Mouse (Mus musculus) myocyte (in vitro differentiated cells): ENCODE measurements around the gene Gnb3. TPM values are rescaled to one million over a fixed set of nuclear protein-coding genes. Genes with fewer than 3 reads are reported as not detected.

Experiments used
- H3K27me3 ChIP-seq: one replicate; pipeline ENCODE4 v1.6.1; 2011; ENCODE audit not compliant: control insufficient read depth, insufficient read depth, insufficient read length
- H3K36me3 ChIP-seq: one replicate; pipeline ENCODE4 v1.6.1; 2011; ENCODE audit not compliant: control insufficient read depth, insufficient read depth
- H3K4me2 ChIP-seq: one replicate; pipeline ENCODE4 v1.6.1; 2011; ENCODE audit warnings: low read depth, control low read depth
- H3K4me3 ChIP-seq: one replicate; pipeline ENCODE4 v1.5.1; 2011; ENCODE audit warnings: mild to moderate bottlenecking, control low read depth, moderate library complexity
- H3K79me2 ChIP-seq: one replicate; pipeline ENCODE4 v1.6.1; 2011; ENCODE audit not compliant: control insufficient read depth, insufficient read depth
- H3ac ChIP-seq: one replicate; pipeline ENCODE4 v1.6.1; 2011; ENCODE audit not compliant: control insufficient read depth, insufficient read length
- CEBPB ChIP-seq: IDR thresholded peaks from 2 replicates; pipeline ENCODE4 v1.6.1; 2011; ENCODE audit warnings: mild to moderate bottlenecking, moderate library complexity; ENCODE audit not compliant: poor library complexity, insufficient read depth, severe bottlenecking
- E2F4 ChIP-seq: IDR thresholded peaks from one replicate; pipeline ENCODE4 v1.6.1; 2011; ENCODE audit warnings: mild to moderate bottlenecking, control low read depth, moderate library complexity; ENCODE audit not compliant: insufficient read depth
- MAX ChIP-seq: IDR thresholded peaks from one replicate; pipeline ENCODE4 v1.6.1; 2011; ENCODE audit warnings: low read depth, mild to moderate bottlenecking, control low read depth
- MYOD1 ChIP-seq, 3 experiments: IDR thresholded peaks; one replicate each; pipeline ENCODE4 v1.6.1; 2011; ENCODE audit warnings: control low read depth in 2 of 3, low read depth in 2 of 3, mild to moderate bottlenecking in 2 of 3, moderate library complexity in 1 of 3; ENCODE audit not compliant: insufficient read length in 2 of 3, control insufficient read depth in 1 of 3
- MYOG ChIP-seq, 3 experiments: IDR thresholded peaks; one replicate each; pipeline ENCODE4 v1.6.1; 2011; ENCODE audit warnings: control low read depth in 2 of 3, low read depth in 2 of 3, mild to moderate bottlenecking in 2 of 3; ENCODE audit not compliant: insufficient read length in 2 of 3, control insufficient read depth in 1 of 3, insufficient read depth in 1 of 3
- POLR2A ChIP-seq: IDR thresholded peaks from one replicate; pipeline ENCODE4 v1.6.1; 2011; ENCODE audit warnings: low read depth, mild to moderate bottlenecking, control low read depth, moderate library complexity; ENCODE audit not compliant: insufficient read length
- POLR2AphosphoS2 ChIP-seq: IDR thresholded peaks from one replicate; pipeline ENCODE4 v1.6.1; 2011; ENCODE audit warnings: low read depth, control low read depth; ENCODE audit not compliant: insufficient read length
- REST ChIP-seq: IDR thresholded peaks from one replicate; pipeline ENCODE4 v1.6.1; 2011; ENCODE audit warnings: mild to moderate bottlenecking, control low read depth, moderate library complexity; ENCODE audit not compliant: insufficient read depth, insufficient read length
- SRF ChIP-seq: IDR thresholded peaks from one replicate; pipeline ENCODE4 v1.6.1; 2011; ENCODE audit warnings: low read depth; ENCODE audit not compliant: control insufficient read depth, insufficient read length
- TCF12 ChIP-seq: IDR thresholded peaks from one replicate; pipeline ENCODE4 v1.6.1; 2011; ENCODE audit warnings: mild to moderate bottlenecking, control low read depth; ENCODE audit not compliant: poor library complexity, insufficient read depth, severe bottlenecking
- TCF3 ChIP-seq: IDR thresholded peaks from one replicate; pipeline ENCODE4 v1.6.1; 2011; ENCODE audit warnings: low read depth, control low read depth; ENCODE audit not compliant: insufficient read length
- USF1 ChIP-seq: IDR thresholded peaks from one replicate; pipeline ENCODE4 v1.6.1; 2011; ENCODE audit warnings: low read depth, mild to moderate bottlenecking, control low read depth, moderate library complexity
- polyA plus RNA-seq: library from polyadenylated mRNA; unstranded; fragments of >200 nt; fragmentation: generic; extraction: Trizol; gene quantifications from one replicate; pipeline ENCODE4 v1.2.1, GENCODE M21; 2012; ENCODE audit warnings: missing spikeins

Gene Gnb3
- polyA plus RNA-seq, 1 experiment, result 0.11 TPM

- H3K36me3 ChIP-seq, result no peaks in the 10 kb centered on the region
- TF ChIP-seq REST, result no peak
- TF ChIP-seq USF1, result no peak
These were observed 14.6 kb upstream of the Gnb3 start for GRCm38 (mm10) chr6:124854647-124855046.

GRCm38 (mm10) chr6:124850535-124850934 lies 10.5 kb upstream of the Gnb3 start:
- Histone ChIP-seq H3ac (no peak overlapping the region), H3K27me3 (no peaks in the 10 kb centered on the region), H3K79me2 (no peaks in the 10 kb centered on the region), H3K36me3 (no peaks in the 10 kb centered on the region), H3K4me2 (no peak overlapping the region), H3K4me3 (no peak overlapping the region)
- no peak for TF ChIP-seq MAX
- no peak for TF ChIP-seq TCF3
- no peak for TF ChIP-seq POLR2AphosphoS2
- TF ChIP-seq TCF12, result no peak
- no peak for TF ChIP-seq REST
- no peak for TF ChIP-seq E2F4
- no peak for TF ChIP-seq USF1
- no peak for TF ChIP-seq POLR2A
- no peak for TF ChIP-seq CEBPB
- TF ChIP-seq SRF, result no peak
- TF ChIP-seq MYOG (IDR thresholded peaks at IDR 0.05; ENCODE audit: control insufficient read depth in 1 of 3, insufficient read depth in 1 of 3, insufficient read length in 2 of 3, low read depth in 2 of 3), result no peak
- TF ChIP-seq MYOD1 (IDR thresholded peaks at IDR 0.05; ENCODE audit: control insufficient read depth in 1 of 3, insufficient read length in 2 of 3, low read depth in 2 of 3), result no peak

More at GRCm38 (mm10) chr6:124854647-124855046, 14.6 kb upstream of the Gnb3 start:
- Histone ChIP-seq H3K27me3 (peaks cover 17% of the 10 kb centered on the region), H3K79me2 (no peaks in the 10 kb centered on the region), H3K4me2 (no peak overlapping the region), H3K4me3 (no peak overlapping the region), H3ac (no peak overlapping the region)

- no peak overlapping the region for H3K4me3 ChIP-seq
- H3K79me2 ChIP-seq, result no peaks in the 10 kb centered on the region
- TF ChIP-seq MAX (no peak), MYOG (IDR thresholded peaks at IDR 0.05; ENCODE audit: control insufficient read depth in 1 of 3, insufficient read depth in 1 of 3, insufficient read length in 2 of 3, low read depth in 2 of 3) (no peak), TCF3 (no peak), USF1 (no peak), SRF (no peak), POLR2AphosphoS2 (no peak), E2F4 (no peak), REST (no peak), CEBPB (no peak), MYOD1 (IDR thresholded peaks at IDR 0.05; ENCODE audit: control insufficient read depth in 1 of 3, insufficient read length in 2 of 3, low read depth in 2 of 3) (no peak), POLR2A (no peak), TCF12 (no peak)
- H3K27me3 ChIP-seq, result no peaks in the 10 kb centered on the region
- no peak overlapping the region for H3K4me2 ChIP-seq
- H3ac ChIP-seq, result no peak overlapping the region
- H3K36me3 ChIP-seq, result no peaks in the 10 kb centered on the region
These were observed 7.2 kb upstream of the Gnb3 start for GRCm38 (mm10) chr6:124847305-124847704.

GRCm38 (mm10) chr6:124839805-124840204 lies 270 bp downstream of the Gnb3 start:
- H3K79me2 ChIP-seq, result no peaks in the 10 kb centered on the region
- no peak overlapping the region for H3K4me2 ChIP-seq
- H3ac ChIP-seq, result no peak overlapping the region
- no peaks in the 10 kb centered on the region for H3K36me3 ChIP-seq
- H3K4me3 ChIP-seq, result no peak overlapping the region
- TF ChIP-seq TCF12 (no peak), USF1 (no peak), SRF (no peak), MAX (no peak), REST (no peak), MYOD1 (IDR thresholded peaks at IDR 0.05; ENCODE audit: control insufficient read depth in 1 of 3, insufficient read length in 2 of 3, low read depth in 2 of 3) (no peak), POLR2A (no peak), POLR2AphosphoS2 (no peak), CEBPB (no peak), TCF3 (no peak), MYOG (IDR thresholded peaks at IDR 0.05; ENCODE audit: control insufficient read depth in 1 of 3, insufficient read depth in 1 of 3, insufficient read length in 2 of 3, low read depth in 2 of 3) (no peak)
- H3K27me3 ChIP-seq, result peaks cover 5% of the 10 kb centered on the region

- Histone ChIP-seq H3K79me2 (no peaks in the 10 kb centered on the region), H3ac (no peak overlapping the region), H3K4me3 (no peak overlapping the region), H3K36me3 (no peaks in the 10 kb centered on the region), H3K4me2 (no peak overlapping the region), H3K27me3 (peaks cover 5% of the 10 kb centered on the region)
- TF ChIP-seq POLR2A (no peak), TCF3 (no peak), MYOG (IDR thresholded peaks at IDR 0.05; ENCODE audit: control insufficient read depth in 1 of 3, insufficient read depth in 1 of 3, insufficient read length in 2 of 3, low read depth in 2 of 3) (no peak)
These were observed 3.7 kb downstream of the Gnb3 start for GRCm38 (mm10) chr6:124836411-124836810.
